Mouse (Mus musculus) urinary bladder, postnatal 14 days (tissue): ENCODE measurements around the gene Tmem135.

Source experiments
- DNase-seq: peaks from one replicate; pipeline ENCODE4 v3.0.0; 2021; ENCODE audit warnings: low spot score

Gene Tmem135

GRCm38 (mm10) chr7:89404081-89404733 is at the start of gene Tmem135, which contains the start of gene Fzd4:
TSS of gene Tmem135 (minus strand) at chr7:89404222.
TSS of gene Fzd4 (plus strand) at chr7:89404355.
- DNase-seq = peak; percentile 96

GRCm38 (mm10) chr7:89450312-89450711 is 46.3 kb upstream of the Tmem135 start:
- no peak for DNase-seq

GRCm38 (mm10) chr7:89445137-89445536 is 41.1 kb upstream of the Tmem135 start:
- DNase-seq = peak; percentile 20

- no peak for DNase-seq
Observed at GRCm38 (mm10) chr7:89442242-89442641, 38.2 kb upstream of the Tmem135 start.

- no peak for DNase-seq
Observed at GRCm38 (mm10) chr7:89441291-89441690, 37.3 kb upstream of the Tmem135 start.

- DNase-seq = peak; percentile 58
Observed at GRCm38 (mm10) chr7:89437589-89437988, 33.6 kb upstream of the Tmem135 start.

- DNase-seq = no peak
Observed at GRCm38 (mm10) chr7:89436404-89436803, 32.4 kb upstream of the Tmem135 start.

GRCm38 (mm10) chr7:89433893-89434616 is 30.0 kb upstream of the Tmem135 start:
- no peak for DNase-seq

GRCm38 (mm10) chr7:89433193-89433892 is 29.3 kb upstream of the Tmem135 start:
- DNase-seq = peak; percentile 24

GRCm38 (mm10) chr7:89431185-89431584 is 27.2 kb upstream of the Tmem135 start:
- DNase-seq = no peak

GRCm38 (mm10) chr7:89429326-89429725 is 25.3 kb upstream of the Tmem135 start:
- DNase-seq = no peak

GRCm38 (mm10) chr7:89428804-89429203 is 24.8 kb upstream of the Tmem135 start:
- DNase-seq = no peak

- DNase-seq = no peak
Observed at GRCm38 (mm10) chr7:89427101-89427500, 23.1 kb upstream of the Tmem135 start.

GRCm38 (mm10) chr7:89425803-89426725 is 22.0 kb upstream of the Tmem135 start:
- DNase-seq = no peak

GRCm38 (mm10) chr7:89424659-89425058 is 20.6 kb upstream of the Tmem135 start:
- DNase-seq = no peak

- DNase-seq = no peak
Observed at GRCm38 (mm10) chr7:89423688-89424255, 19.8 kb upstream of the Tmem135 start.

GRCm38 (mm10) chr7:89423194-89423593 is 19.2 kb upstream of the Tmem135 start:
- DNase-seq = no peak

- DNase-seq = no peak
Observed at GRCm38 (mm10) chr7:89422650-89423049, 18.6 kb upstream of the Tmem135 start.

- no peak for DNase-seq
Observed at GRCm38 (mm10) chr7:89421294-89421693, 17.3 kb upstream of the Tmem135 start.

- DNase-seq = no peak
Observed at GRCm38 (mm10) chr7:89418917-89419679, 15.1 kb upstream of the Tmem135 start.
